Mouse (Mus musculus): ENCODE results near the gene Pnisr. TPM values are rescaled to one million over a fixed set of nuclear protein-coding genes. Genes with fewer than 3 reads are reported as not detected.

Gene Pnisr
- polyA plus RNA-seq, 1 experiment from 2014 or later: 85.3 TPM

Other genes starting within 250 kb of the Pnisr start
- not detected in 2 replicates for gene Prdm13, start 161.6 kb upstream of the Pnisr start, polyA plus RNA-seq (2014; fragmentation: Nextera tagmentation; extraction: Ambion mirVana)
- gene Ccnc, start 119.9 kb upstream of the Pnisr start, polyA plus RNA-seq (2014; fragmentation: Nextera tagmentation; extraction: Ambion mirVana): 24.2 and 29.5 TPM in 2 replicates
- gene Usp45, start 80.4 kb upstream of the Pnisr start, polyA plus RNA-seq (2014; fragmentation: Nextera tagmentation; extraction: Ambion mirVana): 6.9 and 11.2 TPM in 2 replicates
- 18.5 and 19.1 TPM in 2 replicates for gene Tstd3, start 80.4 kb upstream of the Pnisr start, polyA plus RNA-seq (2014; fragmentation: Nextera tagmentation; extraction: Ambion mirVana)
- gene Coq3, start 32.1 kb downstream of the Pnisr start, polyA plus RNA-seq (2014; fragmentation: Nextera tagmentation; extraction: Ambion mirVana): 20.2 and 21.0 TPM in 2 replicates
- gene Faxc, start 83.7 kb downstream of the Pnisr start, polyA plus RNA-seq (2014; fragmentation: Nextera tagmentation; extraction: Ambion mirVana): 3.8 and 4.1 TPM in 2 replicates

Data from heart, embryonic 14.5 days (tissue).